Mouse (Mus musculus) Muller cell, postnatal 12 days (primary cell): Measurements from ENCODE around the gene 1700015G11Rik.

Experiments used
- DNase-seq: peaks from one replicate; pipeline ENCODE4 v3.0.0-alpha.2; 2015; ENCODE audit errors: inconsistent ontology term

1700015G11Rik gene

DNA sequence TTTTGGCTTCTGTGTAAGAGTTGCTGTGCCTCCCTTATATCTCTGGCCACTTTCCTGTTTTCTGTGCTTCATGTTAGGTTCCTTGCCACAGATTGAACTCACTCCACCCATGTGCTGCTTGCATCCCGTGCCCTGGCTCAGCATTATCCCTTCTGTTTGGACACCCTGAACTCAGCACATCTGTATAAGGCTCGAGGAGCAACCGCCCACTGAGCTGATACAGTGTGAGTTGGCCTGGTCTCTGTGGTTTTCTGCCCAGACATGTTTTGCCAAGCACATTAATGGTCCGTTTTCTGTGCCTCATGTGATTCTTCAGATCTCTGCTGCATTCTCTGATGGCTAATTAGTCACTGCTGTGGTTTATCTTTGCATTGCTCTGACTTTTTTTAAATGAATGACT lies 47.9 kb downstream of the 1700015G11Rik start:
- DNase-seq: no peak

DNA sequence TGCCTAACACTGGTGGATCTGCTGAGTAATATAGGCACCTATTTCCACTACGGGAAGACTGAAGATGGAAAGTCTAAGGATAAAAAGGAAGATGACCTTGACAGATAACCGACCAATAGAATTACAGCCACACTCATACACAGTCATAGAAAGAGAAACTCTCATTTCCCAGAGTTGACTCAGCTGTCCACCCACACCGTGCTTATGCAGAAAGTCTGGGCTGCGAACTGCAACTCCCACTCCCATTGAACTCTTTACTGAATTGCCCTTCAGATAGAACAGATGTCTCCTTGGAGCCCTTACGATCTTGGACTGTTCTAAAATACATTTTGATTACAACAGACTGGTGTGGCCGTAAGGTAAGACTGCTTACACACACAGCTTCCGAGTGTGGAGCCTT lies 50.8 kb downstream of the 1700015G11Rik start:
- DNase-seq: no peak

DNA sequence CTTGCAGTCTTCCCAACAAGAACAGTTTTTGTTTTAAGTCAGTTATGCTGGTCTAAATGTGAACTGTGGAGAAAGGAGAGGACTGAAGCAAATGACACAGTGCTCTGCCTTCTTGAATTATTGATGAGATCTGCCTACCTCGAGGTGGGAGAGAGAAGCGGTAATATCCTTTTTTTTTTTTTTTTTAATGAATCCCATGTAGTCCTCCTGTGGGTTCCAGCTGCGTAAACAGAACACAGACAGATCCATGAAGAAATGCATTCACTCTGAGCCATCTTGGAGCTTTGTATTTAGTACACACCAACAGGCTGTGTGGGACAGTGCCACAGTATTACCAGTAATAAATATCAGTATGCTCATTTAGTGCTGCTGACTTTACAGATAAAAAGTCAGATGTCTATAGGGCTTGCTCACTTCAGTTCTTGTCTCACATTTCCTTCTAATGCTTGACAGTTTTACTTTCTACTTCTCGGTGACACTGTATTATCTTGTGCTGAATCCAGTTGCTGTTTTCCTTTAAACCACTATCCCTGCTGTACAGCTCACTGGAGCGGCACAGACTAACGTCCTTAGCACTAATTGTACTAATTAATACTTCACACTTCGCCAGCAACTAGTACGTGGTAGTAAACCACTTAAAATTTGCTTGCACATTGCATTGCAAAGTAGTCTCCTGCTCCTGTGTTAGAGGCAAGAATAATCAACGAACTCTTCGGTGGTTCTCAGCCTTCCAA lies 53.1 kb downstream of the 1700015G11Rik start:
- no peak for DNase-seq
